Comparison of ENCODE assay signal across 16 mouse cellular contexts in the genomic region with DNA sequence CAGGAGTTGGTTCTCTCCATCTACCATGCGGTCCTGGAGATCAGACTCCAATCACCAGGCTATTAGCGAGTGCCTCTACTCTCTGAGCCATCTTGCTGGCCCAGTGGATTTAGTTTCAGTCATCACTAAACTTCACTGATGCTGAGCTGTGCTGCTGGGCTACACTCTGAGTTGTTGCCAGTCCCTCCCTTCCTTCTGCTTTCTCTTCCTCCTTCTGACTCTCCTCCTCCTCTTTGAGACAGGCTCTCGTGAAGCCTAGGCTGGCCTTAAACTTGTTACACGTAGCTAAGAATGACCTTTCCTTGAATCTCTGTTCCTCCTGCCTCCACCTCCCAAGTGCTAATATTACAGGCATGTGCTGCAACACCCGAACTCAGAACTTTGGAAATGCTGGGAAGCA. TPM values are rescaled to one million over a fixed set of nuclear protein-coding genes. Genes with fewer than 3 reads are reported as not detected.
"Had no signal": no experiment of that assay in that cellular context is flagged by ENCODE, and none has a peak within 500 bp of the region (broad histone marks: within the 10 kb centered on the region; RNA-seq: fewer than 3 reads in every experiment).

No protein-coding gene starts in this region.

- ATAC-seq: hindbrain, embryonic 16.5 days; inflammation-experienced regulatory T-cells, adult 6 months; intestine, embryonic 15.5 days; intestine, postnatal 0 days had no signal

- DNase-seq: gastrocnemius, adult 2 months; gastrocnemius, postnatal 10 days; gastrocnemius, postnatal 25 days; heart, adult 11 months; heart, adult 2 months; heart, postnatal 4 days; kidney, adult 18-20 months; kidney, adult 8-10 months; kidney, postnatal 14 days; kidney, postnatal 4 days; liver had no signal

RNA-seq across cellular contexts. Expression of gene Plcd4, which starts 16.4 kb away (rescaled TPM):
- total RNA-seq: heart, adult 2 months; heart, postnatal 25 days had no signal
